Mouse (Mus musculus): ENCODE results near the gene Tmbim1. TPM values are rescaled to one million over a fixed set of nuclear protein-coding genes. Genes with fewer than 3 reads are reported as not detected.

Gene Tmbim1
- polyA plus RNA-seq, 1 experiment from 2014 or later, result 4.4 TPM

DNA sequence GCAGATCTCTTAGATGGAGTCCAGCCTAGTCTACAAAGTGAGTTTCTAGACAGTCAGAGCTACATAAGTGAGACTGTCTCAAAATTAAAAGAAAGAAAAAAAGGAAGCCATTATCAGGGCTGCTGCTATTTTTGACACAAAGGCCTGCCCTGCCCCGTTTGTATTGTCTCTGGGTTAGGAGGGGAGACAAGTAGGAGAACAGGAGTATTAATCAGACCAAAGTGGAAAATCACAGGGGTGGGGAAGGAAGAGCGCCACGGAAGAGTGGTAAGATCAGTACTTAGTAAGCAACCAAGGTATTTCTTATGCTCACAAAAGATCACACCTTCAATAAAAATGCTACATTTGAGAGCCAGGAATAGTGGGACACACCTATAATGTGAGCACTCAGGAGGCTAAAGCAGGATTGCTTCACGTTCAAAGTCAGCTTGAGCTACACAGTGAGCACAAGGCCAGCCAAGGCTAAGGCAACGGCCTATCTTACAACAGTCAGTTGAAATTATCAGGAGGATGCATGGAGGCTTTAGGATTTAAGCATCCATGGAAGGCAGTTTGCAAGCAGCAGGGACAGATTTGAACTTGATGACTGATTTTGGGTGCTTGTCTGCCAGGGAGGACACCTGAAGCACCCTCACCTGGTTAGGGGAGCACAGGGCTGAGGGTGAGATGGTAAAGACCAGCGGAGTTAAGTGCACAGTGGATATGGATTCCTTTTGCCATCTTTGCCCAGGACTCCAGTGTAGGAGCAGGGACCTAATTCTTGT, 4.9 kb downstream of the Tmbim1 start:
- Histone ChIP-seq H3K4me3 (no peak overlapping the region), H3K4me1 (peaks cover 25% of the 10 kb centered on the region), H3K27me3 (peaks cover 21% of the 10 kb centered on the region), H3K4me2 (no peak overlapping the region), H3K27ac (no peak overlapping the region), H3K9me3 (replicated peaks) (no peaks in the 10 kb centered on the region), H3K9ac (no peak overlapping the region), H3K36me3 (ENCODE audit: poor library complexity, severe bottlenecking) (0 out of 2 replicates have a peak, but pooled peaks cover 7% of the 10 kb centered on the region)
- WGBS, result 83% methylated on average over 6 of the region's 6 CpGs
- no peak for ATAC-seq

DNA sequence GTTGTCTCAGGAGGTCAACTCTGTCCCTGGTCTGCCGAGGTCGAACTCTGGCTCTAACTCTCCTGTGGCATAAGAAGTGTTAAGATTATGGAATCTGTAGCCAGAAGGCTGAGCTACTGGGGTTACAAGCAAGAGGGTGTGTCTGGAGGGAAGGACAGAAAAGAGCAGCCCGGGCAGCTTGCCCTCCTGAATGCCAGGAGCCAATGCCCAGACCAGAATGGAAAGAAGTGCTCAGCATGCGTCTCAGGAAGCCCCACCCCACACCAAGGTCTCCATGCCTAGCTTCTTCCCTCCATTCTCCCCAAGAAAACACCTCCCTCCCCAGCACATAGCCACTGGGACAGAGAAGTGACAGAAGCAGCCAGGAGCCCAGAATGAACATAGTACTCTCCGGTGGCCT, 6.4 kb downstream of the Tmbim1 start:
- WGBS, result 75% methylated on average over 5 of the region's 5 CpGs
- H3K4me2 ChIP-seq, result no peak overlapping the region
- peaks cover 27% of the 10 kb centered on the region for H3K4me1 ChIP-seq
- no peak overlapping the region for H3K9ac ChIP-seq
- peaks cover 12% of the 10 kb centered on the region for H3K27me3 ChIP-seq
- no peak overlapping the region for H3K4me3 ChIP-seq
- 0 out of 2 replicates have a peak, but pooled peaks cover 7% of the 10 kb centered on the region for H3K36me3 ChIP-seq (ENCODE audit: poor library complexity, severe bottlenecking)
- no peak for ATAC-seq
- no peaks in the 10 kb centered on the region for H3K9me3 ChIP-seq (replicated peaks)
- no peak overlapping the region for H3K27ac ChIP-seq

DNA sequence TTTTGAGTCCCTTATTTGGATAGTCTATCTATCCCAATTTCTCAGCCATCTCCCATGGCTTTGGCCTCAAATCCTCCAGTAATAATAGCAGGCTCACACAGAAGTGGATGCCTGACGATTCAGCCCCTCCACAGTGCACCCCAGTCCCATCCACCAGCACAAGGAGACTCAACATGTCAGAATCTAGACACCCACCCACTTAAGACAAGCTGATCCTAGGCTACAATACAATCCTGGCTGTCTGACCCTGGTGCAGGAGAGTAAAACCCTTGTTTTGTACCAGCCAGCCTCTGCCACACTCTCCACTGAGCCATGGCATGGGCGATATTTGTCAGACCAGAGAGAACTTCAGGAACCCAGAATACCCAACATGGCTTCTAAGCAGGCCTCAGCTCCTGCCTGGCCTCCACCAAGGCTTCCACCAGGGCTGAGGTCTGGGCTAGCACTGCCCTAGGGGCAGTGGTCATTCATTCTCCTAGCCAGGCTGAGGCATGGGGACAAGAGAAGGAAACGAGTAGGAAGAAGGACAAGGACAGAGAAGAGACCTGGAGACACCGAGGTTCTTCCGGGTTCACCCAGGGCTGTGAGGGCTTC, 7.2 kb downstream of the Tmbim1 start:
- Histone ChIP-seq H3K36me3 (ENCODE audit: poor library complexity, severe bottlenecking) (0 out of 2 replicates have a peak, but pooled peaks cover 7% of the 10 kb centered on the region), H3K4me1 (peaks cover 19% of the 10 kb centered on the region), H3K27ac (no peak overlapping the region), H3K4me3 (no peak overlapping the region), H3K9me3 (replicated peaks) (no peaks in the 10 kb centered on the region), H3K27me3 (peaks cover 5% of the 10 kb centered on the region; the same call in 1 of the 2 replicates), H3K9ac (no peak overlapping the region), H3K4me2 (no peak overlapping the region)
- ATAC-seq, result no peak
- 88% methylated on average over 5 of the region's 5 CpGs for WGBS

DNA sequence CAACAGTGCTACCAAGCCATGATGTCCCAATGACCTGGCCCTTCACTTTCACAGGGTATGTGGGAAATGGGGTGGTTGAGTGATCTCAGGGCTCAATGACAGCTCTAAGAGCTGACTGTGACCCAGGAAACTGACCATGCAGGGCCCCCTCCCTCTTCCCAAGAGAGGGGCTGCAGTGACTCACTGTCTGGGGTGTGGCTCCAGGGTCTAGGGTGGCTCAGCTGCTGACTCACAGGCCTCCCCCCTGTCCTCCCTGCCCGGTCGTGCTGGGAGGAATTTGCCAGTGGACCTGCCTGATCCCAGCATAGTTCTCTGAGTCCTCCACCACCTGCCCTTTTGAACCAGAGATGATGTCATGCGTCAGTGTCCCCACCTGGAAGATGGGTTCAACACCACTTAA, 8.2 kb downstream of the Tmbim1 start:
- Histone ChIP-seq H3K36me3 (ENCODE audit: poor library complexity, severe bottlenecking) (peaks cover 13% of the 10 kb centered on the region; the same call in 1 of the 2 replicates), H3K9ac (no peak overlapping the region)
- no peak for ATAC-seq

DNA sequence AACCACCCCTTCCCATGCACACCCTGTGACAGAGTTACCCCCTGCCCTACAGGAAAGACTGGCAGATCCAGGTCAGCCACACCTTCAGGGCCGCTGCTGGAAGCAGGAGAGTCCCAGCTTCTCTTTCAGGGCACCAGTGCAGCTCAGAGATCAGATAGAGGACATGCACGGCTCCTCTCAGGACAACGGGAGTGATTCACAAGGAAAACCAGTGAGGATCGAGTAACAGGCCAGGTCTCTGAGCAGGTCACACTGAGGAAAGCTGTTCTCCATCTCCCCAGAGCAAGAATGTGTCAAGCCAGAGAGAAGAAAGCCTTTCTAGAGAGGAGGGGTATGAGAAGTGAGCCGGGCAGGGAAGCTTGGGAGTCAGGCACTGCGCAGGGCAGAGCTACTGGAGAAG, 8.9 kb downstream of the Tmbim1 start:
- peak overlapping the region; percentile 66 for H3K27ac ChIP-seq
- no peaks in the 10 kb centered on the region for H3K9me3 ChIP-seq (replicated peaks)
- H3K4me3 ChIP-seq, result no peak overlapping the region
- peaks cover 19% of the 10 kb centered on the region for H3K4me1 ChIP-seq
- H3K27me3 ChIP-seq, result no peaks in the 10 kb centered on the region
- peaks cover 15% of the 10 kb centered on the region; the same call in 1 of the 2 replicates for H3K36me3 ChIP-seq (ENCODE audit: poor library complexity, severe bottlenecking)
- 82% methylated on average over 6 of the region's 6 CpGs for WGBS
- no peak overlapping the region for H3K4me2 ChIP-seq
- H3K9ac ChIP-seq, result peak overlapping the region; percentile 50
- ATAC-seq, result no peak

More for the DNA sequence above, 8.2 kb downstream of the Tmbim1 start:
- Histone ChIP-seq H3K9me3 (replicated peaks) (no peaks in the 10 kb centered on the region), H3K4me3 (no peak overlapping the region), H3K4me2 (no peak overlapping the region), H3K27ac (no peak overlapping the region; the same call in 1 of the 2 replicates), H3K4me1 (peaks cover 19% of the 10 kb centered on the region), H3K27me3 (no peaks in the 10 kb centered on the region)
- WGBS, result 80% methylated on average over 3 of the region's 3 CpGs

DNA sequence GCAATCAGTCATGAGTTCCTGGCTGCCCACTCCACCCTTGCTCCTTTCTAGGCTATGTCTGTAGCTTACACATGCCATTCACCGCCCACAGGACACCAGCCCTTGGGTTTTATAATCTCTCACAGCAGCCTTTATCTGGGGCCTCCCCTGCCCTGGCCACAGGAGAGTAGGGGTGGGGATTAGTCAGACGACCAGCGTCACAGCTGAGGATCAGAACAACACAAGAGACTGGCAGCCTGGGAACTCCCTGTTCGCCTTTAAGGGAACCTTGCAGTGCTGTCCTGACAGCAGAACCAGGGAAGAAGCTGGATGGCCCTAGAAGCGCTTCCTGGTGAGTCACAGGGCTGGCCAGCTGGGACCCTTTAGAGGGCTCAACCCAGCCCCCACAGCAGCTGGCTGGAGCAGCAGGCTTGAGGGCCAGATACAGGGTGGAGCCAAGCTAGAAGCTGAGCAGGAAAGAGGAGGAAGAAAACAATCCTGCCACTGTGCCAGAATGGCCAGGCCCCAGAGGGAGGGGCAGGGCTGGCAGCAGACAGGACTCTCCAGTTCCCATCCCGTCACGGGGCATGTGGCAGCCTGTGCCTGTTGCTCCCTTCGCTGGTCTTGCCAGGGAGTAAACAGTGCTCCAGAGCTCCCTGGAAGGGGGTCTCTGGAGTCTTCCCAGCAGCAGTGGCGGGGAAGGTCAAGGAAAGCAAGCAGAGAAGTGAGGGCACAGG, 9.8 kb downstream of the Tmbim1 start:
- WGBS, result 21% methylated on average over 9 of the region's 9 CpGs
- Histone ChIP-seq H3K9ac (peak overlapping the region; percentile 50), H3K36me3 (ENCODE audit: poor library complexity, severe bottlenecking) (peaks cover 18% of the 10 kb centered on the region), H3K4me2 (peak overlapping the region; percentile 19), H3K9me3 (replicated peaks) (no peaks in the 10 kb centered on the region), H3K4me1 (peaks cover 19% of the 10 kb centered on the region), H3K4me3 (no peak overlapping the region), H3K27ac (peak overlapping the region; percentile 66), H3K27me3 (no peaks in the 10 kb centered on the region)
- peak; percentile 89 for ATAC-seq

DNA sequence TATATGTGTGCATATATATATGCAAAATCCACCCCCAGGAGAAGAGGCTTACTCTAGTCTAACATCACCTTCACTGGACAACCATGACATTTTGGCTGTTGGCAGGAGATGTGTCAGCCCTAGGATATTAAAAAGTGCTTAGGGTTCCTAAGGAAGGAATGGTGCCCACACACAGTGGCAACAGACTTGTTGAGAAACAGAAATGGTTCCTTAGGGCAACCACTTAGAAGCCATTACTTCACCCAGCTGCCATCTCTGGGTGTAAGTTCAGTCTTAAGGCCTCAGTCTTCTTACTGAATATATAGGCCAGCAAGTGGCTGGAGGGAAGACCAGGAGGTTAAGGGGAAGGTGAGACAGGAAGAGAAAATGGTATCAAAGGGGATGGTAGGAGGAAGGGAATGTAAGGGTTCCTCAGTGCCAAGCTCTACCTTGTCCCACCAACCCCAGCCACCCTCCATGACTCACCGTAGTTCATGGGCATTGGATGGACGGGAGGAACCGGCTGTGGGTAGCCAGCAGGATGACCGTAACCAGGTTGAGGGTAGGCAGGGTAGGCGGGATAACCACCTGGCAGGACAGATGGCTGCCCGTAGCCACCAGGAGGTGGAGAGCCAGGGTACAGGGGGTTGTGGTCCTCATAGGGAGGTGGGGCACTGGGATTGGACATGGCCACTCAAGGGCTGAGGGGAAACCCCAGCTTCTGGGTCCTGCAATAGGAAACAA, 10.5 kb downstream of the Tmbim1 start:
- peaks cover 23% of the 10 kb centered on the region for H3K4me1 ChIP-seq
- H3K9me3 ChIP-seq (replicated peaks), result no peaks in the 10 kb centered on the region
- peaks cover 26% of the 10 kb centered on the region for H3K36me3 ChIP-seq (ENCODE audit: poor library complexity, severe bottlenecking)
- peak overlapping the region; percentile 66 for H3K27ac ChIP-seq
- WGBS, result 95% methylated on average over 6 of the region's 6 CpGs
- H3K4me3 ChIP-seq, result no peak overlapping the region
- no peak overlapping the region for H3K9ac ChIP-seq
- no peaks in the 10 kb centered on the region for H3K27me3 ChIP-seq
- no peak for ATAC-seq
- H3K4me2 ChIP-seq, result no peak overlapping the region

DNA sequence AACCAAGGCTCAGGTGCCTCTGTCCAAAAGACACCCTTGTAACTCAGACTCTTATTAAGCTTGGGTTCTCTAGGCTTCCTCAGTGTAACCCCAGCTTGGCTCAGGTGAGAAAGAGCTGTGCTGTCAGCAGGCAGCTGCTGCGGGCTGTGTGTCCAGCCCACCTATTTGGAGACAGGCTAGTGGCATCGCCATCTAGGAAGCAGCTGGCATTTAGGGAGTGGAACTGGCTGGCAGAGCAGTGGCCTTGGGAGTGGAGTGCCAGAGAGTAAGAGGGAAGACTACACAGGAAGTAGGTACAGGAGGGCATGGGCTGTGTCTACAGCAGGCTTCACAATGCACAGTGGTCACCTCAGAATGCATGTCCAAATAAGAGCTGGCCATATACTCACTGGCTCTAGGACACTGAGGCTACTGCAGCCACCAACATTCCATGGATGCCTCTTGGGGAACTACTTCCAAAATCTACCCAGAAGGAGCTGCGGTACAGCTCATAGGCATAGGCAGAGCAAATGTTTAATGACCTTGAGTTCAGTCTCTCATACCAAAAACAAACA, 11.3 kb downstream of the Tmbim1 start:
- ATAC-seq, result no peak
- H3K27me3 ChIP-seq, result no peaks in the 10 kb centered on the region
- H3K4me2 ChIP-seq, result no peak overlapping the region
- H3K27ac ChIP-seq, result no peak overlapping the region
- H3K36me3 ChIP-seq (ENCODE audit: poor library complexity, severe bottlenecking), result peaks cover 32% of the 10 kb centered on the region
- H3K4me1 ChIP-seq, result peaks cover 27% of the 10 kb centered on the region
- WGBS, result 99% methylated on average over 3 of the region's 3 CpGs
- no peaks in the 10 kb centered on the region for H3K9me3 ChIP-seq (replicated peaks)
- no peak overlapping the region for H3K9ac ChIP-seq
- H3K4me3 ChIP-seq, result no peak overlapping the region

DNA sequence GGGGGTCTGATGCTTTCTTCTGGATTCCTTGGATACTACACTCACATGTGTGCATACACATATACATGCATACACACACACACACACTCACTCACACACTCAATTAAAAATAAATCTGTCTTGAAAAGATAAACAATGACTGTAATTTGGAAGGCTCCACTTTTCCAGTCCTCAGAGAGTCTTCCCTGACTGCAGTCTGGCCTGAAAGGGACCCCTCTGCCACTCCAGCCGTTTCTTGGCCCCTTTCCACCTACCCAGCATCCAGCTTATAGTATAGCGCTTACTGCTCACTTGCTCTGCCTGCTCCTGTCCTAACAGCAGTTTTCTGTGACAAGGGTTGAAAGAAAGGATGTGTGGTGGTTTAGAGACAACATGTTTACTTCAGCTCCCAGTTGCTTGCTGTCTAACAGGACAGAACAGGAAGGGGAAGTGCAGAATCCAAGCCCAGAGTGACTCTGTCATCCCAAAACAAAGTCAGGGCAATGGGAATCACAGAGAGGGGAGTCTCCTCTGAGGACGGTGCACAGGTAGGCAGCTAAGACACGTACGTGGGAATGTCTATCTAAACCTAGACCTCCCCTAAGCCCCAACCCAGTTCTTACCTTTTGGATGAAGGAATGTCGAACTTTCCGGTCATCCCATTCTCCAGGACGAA, 12.0 kb downstream of the Tmbim1 start:
- H3K36me3 ChIP-seq (ENCODE audit: poor library complexity, severe bottlenecking), result peaks cover 39% of the 10 kb centered on the region
- no peak overlapping the region for H3K27ac ChIP-seq
- H3K4me3 ChIP-seq, result no peak overlapping the region
- H3K27me3 ChIP-seq, result no peaks in the 10 kb centered on the region
- peaks cover 27% of the 10 kb centered on the region for H3K4me1 ChIP-seq
- WGBS, result 85% methylated on average over 8 of the region's 8 CpGs
- ATAC-seq, result no peak
- H3K9me3 ChIP-seq (replicated peaks), result no peaks in the 10 kb centered on the region
- H3K9ac ChIP-seq, result no peak overlapping the region; the same call in 1 of the 2 replicates
- no peak overlapping the region for H3K4me2 ChIP-seq

DNA sequence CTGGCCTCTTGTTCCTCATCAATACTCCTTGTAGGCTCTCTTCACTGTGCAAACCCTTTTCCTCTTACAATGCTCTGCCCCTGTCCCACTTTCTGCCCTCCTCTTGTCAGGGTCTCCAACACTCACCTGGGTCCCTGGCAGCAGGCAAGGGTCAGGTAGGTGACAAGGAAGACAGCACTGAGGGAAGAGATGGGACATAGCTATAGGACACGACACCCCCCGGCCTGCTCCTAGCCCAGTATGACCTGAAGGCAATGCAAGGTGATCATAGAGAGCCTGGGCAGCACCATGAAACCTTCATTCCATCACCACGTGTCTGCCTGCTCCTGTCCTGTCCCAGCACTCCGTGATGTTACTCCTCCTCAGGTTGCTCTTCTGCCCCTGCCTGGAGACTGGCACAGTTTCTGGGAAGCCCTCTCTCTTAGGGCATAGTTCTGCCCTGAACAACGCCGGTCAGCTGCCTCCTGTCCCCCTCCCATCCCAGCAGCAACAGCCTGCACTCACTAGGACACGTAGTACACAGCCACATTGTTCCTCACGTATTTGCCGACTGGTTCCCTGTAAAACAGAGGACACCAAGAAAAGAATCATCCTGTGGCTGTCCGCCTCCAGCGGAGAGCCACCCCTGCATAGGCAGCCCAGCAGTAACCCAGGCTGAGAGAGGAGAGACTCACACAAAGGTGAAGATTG, 12.9 kb downstream of the Tmbim1 start:
- Histone ChIP-seq H3K4me1 (peaks cover 27% of the 10 kb centered on the region), H3K9me3 (replicated peaks) (no peaks in the 10 kb centered on the region), H3K4me3 (no peak overlapping the region), H3K4me2 (no peak overlapping the region), H3K27ac (no peak overlapping the region), H3K36me3 (ENCODE audit: poor library complexity, severe bottlenecking) (peaks cover 42% of the 10 kb centered on the region), H3K27me3 (no peaks in the 10 kb centered on the region), H3K9ac (no peak overlapping the region)
- no peak for ATAC-seq
- WGBS, result 89% methylated on average over 11 of the region's 11 CpGs

DNA sequence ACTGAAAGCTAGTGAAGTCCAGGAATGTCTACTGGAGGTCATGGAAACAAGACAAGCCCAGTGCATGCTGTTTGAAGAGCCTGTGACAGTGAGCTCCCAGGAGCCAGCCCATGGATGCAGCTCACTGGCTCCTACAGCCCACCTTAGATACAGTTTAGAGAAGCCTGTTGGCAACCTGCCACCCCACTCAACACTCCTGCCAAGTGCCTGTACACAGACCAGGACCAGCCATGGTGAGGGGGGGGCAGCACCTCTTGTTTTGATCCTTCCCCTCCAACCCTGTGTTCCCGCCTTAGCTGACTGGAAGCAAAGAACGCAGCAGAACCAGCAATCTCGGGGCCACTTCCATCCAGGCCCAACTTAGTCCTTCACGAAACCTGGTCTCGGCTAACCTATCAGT, 15.3 kb downstream of the Tmbim1 start:
- H3K27me3 ChIP-seq, result no peaks in the 10 kb centered on the region
- H3K4me2 ChIP-seq, result no peak overlapping the region
- no peak overlapping the region for H3K27ac ChIP-seq
- peaks cover 18% of the 10 kb centered on the region for H3K4me1 ChIP-seq
- no peak overlapping the region for H3K4me3 ChIP-seq
- ATAC-seq, result no peak
- no peaks in the 10 kb centered on the region for H3K9me3 ChIP-seq (replicated peaks)
- H3K36me3 ChIP-seq (ENCODE audit: poor library complexity, severe bottlenecking), result peaks cover 36% of the 10 kb centered on the region
- no peak overlapping the region for H3K9ac ChIP-seq
- 89% methylated on average over 5 of the region's 5 CpGs for WGBS

Data from forebrain, embryonic 13.5 days (tissue).